In the genomic region with DNA sequence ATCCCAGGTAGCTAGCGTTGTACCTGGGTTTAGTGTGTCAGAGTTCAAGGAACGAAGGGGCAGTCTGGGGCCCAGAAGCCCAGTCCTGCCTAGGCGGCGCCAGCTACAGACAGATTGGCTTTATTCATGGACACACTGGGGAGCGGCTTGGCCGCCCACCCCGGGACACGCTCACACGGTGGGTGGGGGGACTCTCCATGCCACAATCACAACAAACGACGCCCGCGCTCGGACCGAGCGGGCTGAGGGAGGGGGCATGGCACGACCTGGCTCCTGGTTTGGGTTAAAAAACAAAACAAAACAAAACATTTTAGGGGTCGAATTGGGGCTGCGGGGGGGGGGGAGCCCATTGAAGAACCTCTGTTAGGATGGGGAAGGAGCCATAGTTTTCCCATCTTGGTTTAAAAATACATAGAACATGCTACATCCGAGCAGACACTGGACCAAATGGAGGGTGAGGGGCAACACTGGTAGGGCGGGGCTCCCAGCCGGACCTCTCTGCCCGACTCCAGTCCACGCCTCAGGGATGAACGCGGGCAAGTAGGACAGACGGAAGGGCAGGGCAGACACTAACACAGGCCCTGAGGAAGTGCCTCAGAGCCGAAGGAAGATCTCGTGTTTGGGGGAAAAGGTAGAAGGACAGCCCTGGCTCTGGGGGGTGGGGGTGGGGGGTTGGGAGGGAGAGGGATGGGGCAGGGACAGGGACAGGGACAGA, we compare ENCODE assay signal across 9 mouse cellular contexts. TPM values are rescaled to one million over a fixed set of nuclear protein-coding genes. Genes with fewer than 3 reads are reported as not detected.
DNase-seq lines count a peak whose midpoint lies in the region; ATAC-seq and TF ChIP-seq lines count a peak whose summit lies in the region.
"Had no signal": no experiment of that assay in that cellular context is flagged by ENCODE, and none has a peak within 500 bp of the region (broad histone marks: within the 10 kb centered on the region; RNA-seq: fewer than 3 reads in every experiment).

No protein-coding gene starts in this region.

- no peak overlapping the region for H3K9ac ChIP-seq in stomach, embryonic 14.5 days (replicated peaks; ENCODE audit: low read depth, low read length)
- no peak overlapping the region for H3K9ac ChIP-seq in stomach, postnatal 0 days (ENCODE audit: low read length)
- no peak overlapping the region for H3K9ac ChIP-seq in limb, embryonic 15.5 days
- H3K9ac ChIP-seq in stomach, embryonic 16.5 days (ENCODE audit: low read length): no peak overlapping the region

- H3K4me3 ChIP-seq in stomach, embryonic 14.5 days (ENCODE audit: low read depth, low read length): peak overlapping the region; percentile 28; the same call in 1 of the 2 replicates
- H3K4me3 ChIP-seq in stomach, postnatal 0 days (ENCODE audit: low read depth, low read length): no peak overlapping the region
- H3K4me3 ChIP-seq in limb, embryonic 15.5 days: peak overlapping the region; percentile 35; the same call in 1 of the 2 replicates
- no peak overlapping the region for H3K4me3 ChIP-seq in stomach, embryonic 16.5 days (replicated peaks; ENCODE audit: low read length)

- no peak for TF ChIP-seq CTCF in stomach, postnatal 0 days (IDR thresholded peaks at IDR 0.05; ENCODE audit: low read depth)

- H3K4me2 ChIP-seq in stomach, embryonic 14.5 days (replicated peaks; ENCODE audit: low read depth, low read length): peak overlapping the region; percentile 49; the same call in 1 of the 2 replicates
- H3K4me2 ChIP-seq in stomach, postnatal 0 days (replicated peaks; ENCODE audit: low read depth): no peak overlapping the region; the same call in 1 of the 2 replicates
- peak overlapping the region; percentile 61; the same call in 1 of the 2 replicates for H3K4me2 ChIP-seq in limb, embryonic 15.5 days
- peak overlapping the region; percentile 57 for H3K4me2 ChIP-seq in stomach, embryonic 16.5 days (ENCODE audit: low read depth, low read length)

- TF ChIP-seq EP300 in stomach, postnatal 0 days (optimal IDR thresholded peaks at IDR 0.05): no peak

- H3K9me3 ChIP-seq in stomach, embryonic 14.5 days (ENCODE audit: control insufficient read depth, low read depth, low read length): no peaks in the 10 kb centered on the region
- H3K9me3 ChIP-seq in stomach, postnatal 0 days (ENCODE audit: control insufficient read depth, low read length): no peaks in the 10 kb centered on the region
- no peaks in the 10 kb centered on the region for H3K9me3 ChIP-seq in limb, embryonic 15.5 days
- H3K9me3 ChIP-seq in stomach, embryonic 16.5 days (replicated peaks; ENCODE audit: control insufficient read depth, low read length): no peaks in the 10 kb centered on the region

- no peak; the same call in 1 of the 2 replicates for ATAC-seq in stomach, embryonic 14.5 days (ENCODE audit: insufficient number of reproducible peaks, insufficient read depth, low FRiP score, low read depth)
- ATAC-seq in stomach, postnatal 0 days (ENCODE audit: low FRiP score, low TSS enrichment): no peak; the same call in 1 of the 2 replicates
- no peak for ATAC-seq in limb, embryonic 15.5 days (ENCODE audit: insufficient number of reproducible peaks, low FRiP score, low TSS enrichment, low read depth)
- peak; percentile 16; the same call in 1 of the 2 replicates for ATAC-seq in stomach, embryonic 16.5 days (ENCODE audit: insufficient read depth, low FRiP score)

- peaks cover 16% of the 10 kb centered on the region for H3K27me3 ChIP-seq in stomach, embryonic 14.5 days (ENCODE audit: control insufficient read depth, insufficient read depth, low read length)
- H3K27me3 ChIP-seq in stomach, postnatal 0 days (ENCODE audit: control insufficient read depth, insufficient read depth, low read length): no peaks in the 10 kb centered on the region
- peaks cover 80% of the 10 kb centered on the region for H3K27me3 ChIP-seq in limb, embryonic 15.5 days
- H3K27me3 ChIP-seq in stomach, embryonic 16.5 days (ENCODE audit: control insufficient read depth, insufficient read depth, low read length): peaks cover 26% of the 10 kb centered on the region

- peak; percentile 16 for DNase-seq in embryo, embryonic 10 days (ENCODE audit: low spot score)
- no peak for DNase-seq in embryo, embryonic 10.5 days (ENCODE audit: low spot score)
- no peak for DNase-seq in stomach, postnatal 0 days (ENCODE audit: low spot score)
- DNase-seq in urinary bladder, postnatal 10 days (ENCODE audit: low spot score): no peak
- DNase-seq in spleen, adult 12 weeks (ENCODE audit: low spot score): no peak

- no peaks in the 10 kb centered on the region for H3K36me3 ChIP-seq in stomach, embryonic 14.5 days (ENCODE audit: control insufficient read depth, insufficient read depth, low read length)
- no peaks in the 10 kb centered on the region for H3K36me3 ChIP-seq in stomach, postnatal 0 days (ENCODE audit: control insufficient read depth, insufficient read depth, low read length)
- no peaks in the 10 kb centered on the region for H3K36me3 ChIP-seq in limb, embryonic 15.5 days
- H3K36me3 ChIP-seq in stomach, embryonic 16.5 days (ENCODE audit: control insufficient read depth, insufficient read depth, low read length): no peaks in the 10 kb centered on the region

- WGBS in stomach, embryonic 14.5 days: 2% methylated on average over 29 of the region's 29 CpGs
- WGBS in stomach, postnatal 0 days: 3% methylated on average over 29 of the region's 29 CpGs
- 2% methylated on average over 28 of the region's 29 CpGs for WGBS in limb, embryonic 15.5 days
- 4% methylated on average over 29 of the region's 29 CpGs for WGBS in stomach, embryonic 16.5 days

- H3K27ac ChIP-seq in stomach, embryonic 14.5 days (ENCODE audit: low read length): no peak overlapping the region
- no peak overlapping the region for H3K27ac ChIP-seq in stomach, postnatal 0 days (replicated peaks)
- no peak overlapping the region for H3K27ac ChIP-seq in limb, embryonic 15.5 days
- H3K27ac ChIP-seq in stomach, embryonic 16.5 days (ENCODE audit: low read length): no peak overlapping the region

- H3K4me1 ChIP-seq in stomach, embryonic 14.5 days (ENCODE audit: control insufficient read depth, insufficient read depth, low read length): no peaks in the 10 kb centered on the region
- no peaks in the 10 kb centered on the region for H3K4me1 ChIP-seq in stomach, postnatal 0 days (replicated peaks; ENCODE audit: control insufficient read depth, insufficient read depth)
- H3K4me1 ChIP-seq in limb, embryonic 15.5 days: peaks cover 16% of the 10 kb centered on the region
- no peaks in the 10 kb centered on the region for H3K4me1 ChIP-seq in stomach, embryonic 16.5 days (ENCODE audit: control insufficient read depth, insufficient read depth, low read length)

RNA-seq across cellular contexts. Expression of a gene that starts 7.5 kb away (rescaled TPM):
- 0.59 and 0.74 TPM in 2 replicates for polyA plus RNA-seq in stomach, embryonic 14.5 days (2014; fragmentation: Nextera tagmentation; extraction: Ambion mirVana)
- 0.29 and 0.61 TPM in 2 replicates for polyA plus RNA-seq in stomach, postnatal 0 days (2015; fragmentation: Nextera tagmentation; extraction: Ambion mirVana)
- 0.12 and 0.49 TPM in 2 replicates for polyA plus RNA-seq in limb, embryonic 15.5 days (2015; fragmentation: Nextera tagmentation; extraction: Ambion mirVana)
- polyA plus RNA-seq in stomach, embryonic 16.5 days (2015; fragmentation: Nextera tagmentation; extraction: Ambion mirVana): 0.52 and 0.72 TPM in 2 replicates

RNA-seq across cellular contexts. Expression of a gene that starts 9.2 kb away (rescaled TPM):
- polyA plus RNA-seq in stomach, embryonic 14.5 days (2014; fragmentation: Nextera tagmentation; extraction: Ambion mirVana): 0.65 and 0.90 TPM in 2 replicates
- 0.27 and 0.31 TPM in 2 replicates for polyA plus RNA-seq in stomach, postnatal 0 days (2015; fragmentation: Nextera tagmentation; extraction: Ambion mirVana)
- 0.15 and 0.20 TPM in 2 replicates for polyA plus RNA-seq in limb, embryonic 15.5 days (2015; fragmentation: Nextera tagmentation; extraction: Ambion mirVana)
- polyA plus RNA-seq in stomach, embryonic 16.5 days (2015; fragmentation: Nextera tagmentation; extraction: Ambion mirVana): 0.19 and 0.22 TPM in 2 replicates

RNA-seq across cellular contexts. Expression of a gene that starts 24.9 kb away (rescaled TPM):
- polyA plus RNA-seq in stomach, embryonic 14.5 days (2014; fragmentation: Nextera tagmentation; extraction: Ambion mirVana): not detected in 2 replicates
- polyA plus RNA-seq in stomach, postnatal 0 days (2015; fragmentation: Nextera tagmentation; extraction: Ambion mirVana): not detected in 2 replicates
- not detected in 2 replicates for polyA plus RNA-seq in limb, embryonic 15.5 days (2015; fragmentation: Nextera tagmentation; extraction: Ambion mirVana)
- polyA plus RNA-seq in stomach, embryonic 16.5 days (2015; fragmentation: Nextera tagmentation; extraction: Ambion mirVana): not detected in 2 replicates
- polyA plus RNA-seq: large intestine, adult 2 months had no signal

RNA-seq across cellular contexts. Expression of a gene that starts 30.3 kb away (rescaled TPM):
- 7.8 and 11.6 TPM in 2 replicates for polyA plus RNA-seq in stomach, embryonic 14.5 days (2014; fragmentation: Nextera tagmentation; extraction: Ambion mirVana)
- 15.4 and 16.8 TPM in 2 replicates for polyA plus RNA-seq in stomach, postnatal 0 days (2015; fragmentation: Nextera tagmentation; extraction: Ambion mirVana)
- polyA plus RNA-seq in limb, embryonic 15.5 days (2015; fragmentation: Nextera tagmentation; extraction: Ambion mirVana): 7.8 and 8.0 TPM in 2 replicates
- 14.5 and 17.7 TPM in 2 replicates for polyA plus RNA-seq in stomach, embryonic 16.5 days (2015; fragmentation: Nextera tagmentation; extraction: Ambion mirVana)

RNA-seq across cellular contexts. Expression of a gene that starts 57.7 kb away (rescaled TPM):
- polyA plus RNA-seq in stomach, embryonic 14.5 days (2014; fragmentation: Nextera tagmentation; extraction: Ambion mirVana): 1.00 and 1.1 TPM in 2 replicates
- 1.8 and 3.1 TPM in 2 replicates for polyA plus RNA-seq in stomach, postnatal 0 days (2015; fragmentation: Nextera tagmentation; extraction: Ambion mirVana)
- not detected in 2 replicates for polyA plus RNA-seq in limb, embryonic 15.5 days (2015; fragmentation: Nextera tagmentation; extraction: Ambion mirVana)
- 9.6 and 9.9 TPM in 2 replicates for polyA plus RNA-seq in stomach, embryonic 16.5 days (2015; fragmentation: Nextera tagmentation; extraction: Ambion mirVana)

Comparison
In these comparisons a context has a peak if more than half of its experiments do, and no peak if none do; other contexts are left out.
1. H3K4me3 ChIP-seq: peak in stomach, embryonic 14.5 days (single experiment) and limb, embryonic 15.5 days (single experiment); none in stomach, postnatal 0 days (single experiment) and stomach, embryonic 16.5 days (single experiment).